Mouse (Mus musculus): ENCODE measurements around the gene Scg5.

DNA sequence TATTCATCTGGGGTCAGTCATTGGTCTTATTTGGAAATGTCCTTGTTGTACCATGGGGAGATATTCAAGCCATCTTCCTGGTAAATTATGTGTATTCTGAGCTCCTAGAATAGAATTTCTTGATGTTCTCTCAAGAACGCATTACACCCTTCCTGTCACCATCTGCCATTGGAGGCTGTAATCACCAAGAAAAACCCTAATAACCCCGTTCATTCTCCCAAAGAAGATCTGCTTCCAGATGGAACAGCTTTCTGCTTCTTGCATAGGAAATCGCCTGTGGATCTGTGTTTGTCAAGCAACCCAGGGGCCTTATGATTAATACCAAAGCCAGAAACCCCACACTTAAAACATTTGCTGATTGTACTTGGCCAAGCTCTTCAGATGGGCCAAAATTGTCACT lies 49.6 kb downstream of the Scg5 start:
- TF ChIP-seq CTCF (IDR thresholded peaks at IDR 0.05; ENCODE audit: control insufficient read depth, insufficient read depth, low read length), result no peak
- no peak for TF ChIP-seq POLR2A (IDR thresholded peaks at IDR 0.05; ENCODE audit: borderline replicate concordance, control insufficient read depth, low read depth, low read length)
